Mouse (Mus musculus) telencephalon, adult 2 months (tissue): ENCODE measurements around the gene Trabd2b.

Source experiments
- DNase-seq: peaks from one replicate; pipeline ENCODE4 v3.0.0-alpha.2; 2011; ENCODE audit warnings: low read depth, low spot score

Gene Trabd2b

DNA sequence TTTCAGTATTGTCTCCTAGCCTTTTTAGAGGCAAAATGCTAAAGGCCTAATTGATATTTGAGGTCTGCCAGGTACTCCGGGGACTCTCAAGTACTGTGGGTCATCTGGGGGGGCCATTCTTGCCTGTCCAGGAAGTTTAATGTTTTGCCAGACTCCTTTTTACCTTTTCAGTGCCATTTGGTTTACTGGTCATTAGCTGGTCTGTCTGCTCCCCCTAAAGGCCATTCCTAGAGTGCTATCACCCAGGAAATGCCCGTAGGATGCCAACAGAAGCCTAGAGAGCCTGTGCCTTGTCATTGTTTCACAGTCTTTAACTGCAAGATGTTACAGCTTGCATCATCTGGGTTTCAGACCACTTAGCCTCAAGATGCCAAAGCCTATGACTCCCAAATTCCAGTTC, 35.7 kb downstream of the Trabd2b start:
- DNase-seq = no peak

DNA sequence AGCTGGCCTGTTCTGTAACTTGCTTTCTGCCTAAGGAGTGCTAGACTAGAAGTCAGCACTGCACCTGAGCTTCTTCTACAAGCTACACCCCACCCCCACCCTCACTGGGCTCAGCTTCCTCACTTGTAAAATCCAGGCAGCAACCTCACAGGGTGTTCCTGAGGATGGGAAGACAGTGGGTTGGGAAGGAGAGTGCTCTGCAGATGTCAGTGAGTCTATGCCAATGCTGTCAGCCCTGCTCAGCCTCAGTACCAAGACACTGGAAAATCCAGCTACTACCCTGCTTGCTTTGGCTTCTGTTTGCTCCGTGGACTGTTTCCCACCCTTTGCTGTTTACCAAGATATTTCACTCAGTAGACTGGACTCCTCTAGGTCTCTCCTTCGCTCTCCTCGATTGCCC, 36.1 kb downstream of the Trabd2b start:
- peak; percentile 28 for DNase-seq

- peak; percentile 64 for DNase-seq
Observed at GRCm38 (mm10) chr4:114448393-114449052, 42.0 kb downstream of the Trabd2b start.

DNA sequence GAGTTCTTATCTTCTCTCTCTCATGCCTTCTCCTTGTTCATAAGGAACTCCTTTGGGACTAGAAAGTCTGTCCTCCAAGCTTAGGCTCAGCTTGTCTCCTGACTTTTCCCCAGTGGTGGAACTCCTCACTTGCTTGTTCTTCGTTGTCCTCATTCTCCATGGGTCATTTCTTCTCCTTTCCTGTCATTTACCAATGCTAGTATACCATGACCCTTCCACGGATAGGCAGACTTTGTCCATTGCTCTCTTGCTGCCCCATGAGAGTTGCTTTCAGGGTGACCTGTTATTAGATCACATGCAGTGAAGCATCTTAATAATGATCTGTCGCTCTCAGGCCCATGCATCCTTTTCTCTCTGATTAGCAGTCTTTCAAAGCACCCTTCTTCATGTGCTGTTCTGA, 46.6 kb downstream of the Trabd2b start:
- no peak for DNase-seq

GRCm38 (mm10) chr4:114454016-114454415, 47.5 kb downstream of the Trabd2b start:
- no peak for DNase-seq

DNA sequence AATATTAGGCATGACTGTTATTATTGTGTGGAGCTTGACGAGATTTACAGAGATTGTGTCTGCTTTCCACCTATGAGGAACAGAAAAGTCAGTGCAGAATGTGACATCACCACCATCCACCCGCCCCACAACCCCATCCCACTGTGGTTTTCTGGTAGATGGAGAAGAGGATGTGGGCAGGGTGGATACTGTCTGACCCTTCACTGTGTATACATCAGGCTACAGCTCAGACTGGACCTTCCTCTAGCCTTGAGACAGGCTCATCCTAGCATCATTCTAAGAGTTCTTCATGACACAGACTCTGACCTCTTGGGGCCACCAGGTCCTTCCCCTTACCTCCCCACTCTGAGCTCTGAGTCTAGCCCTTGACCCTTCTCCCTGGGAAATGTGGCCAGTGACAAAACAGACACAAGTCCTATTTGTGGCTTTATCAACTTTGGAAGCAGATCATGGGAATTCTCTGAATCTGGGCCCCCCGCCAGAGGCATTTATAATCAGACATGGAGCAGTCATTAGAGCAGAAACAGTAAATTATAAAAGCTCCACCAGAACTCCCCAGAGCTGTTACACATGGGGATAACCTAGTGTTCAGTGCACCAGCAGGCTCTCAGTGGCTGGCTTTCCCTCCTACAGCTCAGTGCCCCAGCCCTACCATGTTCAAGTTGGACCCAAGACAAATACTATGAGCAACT, 48.1 kb downstream of the Trabd2b start:
- DNase-seq = no peak

DNA sequence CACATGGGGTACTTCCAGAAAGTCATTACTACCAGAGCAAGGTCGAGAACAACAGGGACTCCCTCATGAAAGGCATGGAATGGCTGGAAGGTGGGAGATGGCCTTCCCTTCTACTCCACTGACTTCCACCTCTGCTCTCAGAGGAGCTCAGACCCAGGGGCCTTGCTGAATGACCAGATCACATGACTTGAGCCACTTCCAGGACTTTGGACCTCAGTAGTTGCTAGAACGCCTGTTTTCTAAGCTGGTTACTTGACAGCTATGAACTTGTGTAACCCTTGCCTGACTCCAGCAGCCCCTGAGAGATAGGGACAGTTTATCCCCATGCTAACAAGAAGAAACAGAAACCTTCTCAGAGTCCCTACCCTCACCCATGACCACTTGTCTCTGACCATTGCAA, 50.6 kb downstream of the Trabd2b start:
- no peak for DNase-seq

DNA sequence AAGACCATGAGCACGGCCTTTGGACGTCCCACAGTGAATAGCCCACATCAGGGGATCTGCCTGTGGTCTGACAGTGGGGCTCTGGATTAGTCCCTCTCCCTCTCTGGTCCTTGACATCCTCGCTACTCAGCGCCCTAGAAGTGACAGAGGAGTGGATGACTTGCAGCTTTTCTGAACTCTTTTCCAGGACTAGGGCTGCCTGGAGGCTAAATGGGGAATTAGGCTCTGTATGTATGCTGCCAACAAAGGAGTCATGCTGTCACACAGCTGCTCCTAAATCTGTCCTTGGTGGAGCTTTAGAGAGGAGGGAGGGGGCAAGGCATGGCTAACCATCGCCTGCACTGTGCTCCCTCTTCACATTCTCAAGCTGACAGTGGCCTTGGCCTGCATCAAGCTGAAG, 53.1 kb downstream of the Trabd2b start:
- DNase-seq = no peak

GRCm38 (mm10) chr4:114460401-114460800, 53.9 kb downstream of the Trabd2b start:
- peak; percentile 87 for DNase-seq

GRCm38 (mm10) chr4:114461093-114461492, 54.6 kb downstream of the Trabd2b start:
- peak; percentile 61 for DNase-seq

DNA sequence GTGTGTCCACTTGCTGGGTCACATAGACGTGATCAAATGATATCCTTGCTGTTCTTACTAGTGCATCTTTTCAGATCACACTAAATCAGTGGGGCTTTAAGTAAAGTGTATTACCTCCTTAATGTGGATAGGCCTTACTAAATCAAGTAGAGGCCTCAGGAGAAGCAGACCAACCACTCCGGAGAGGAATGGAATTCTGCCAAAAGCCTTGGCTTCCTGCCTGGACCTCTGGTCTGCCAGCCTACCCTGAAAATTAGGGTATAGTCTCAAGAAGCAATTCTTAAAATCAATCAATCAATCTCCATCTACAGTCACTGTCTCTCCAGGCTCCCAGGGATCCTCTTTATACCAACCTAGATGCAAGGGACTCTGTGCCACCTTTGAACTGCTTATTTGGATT, 59.1 kb downstream of the Trabd2b start:
- DNase-seq = no peak

DNA sequence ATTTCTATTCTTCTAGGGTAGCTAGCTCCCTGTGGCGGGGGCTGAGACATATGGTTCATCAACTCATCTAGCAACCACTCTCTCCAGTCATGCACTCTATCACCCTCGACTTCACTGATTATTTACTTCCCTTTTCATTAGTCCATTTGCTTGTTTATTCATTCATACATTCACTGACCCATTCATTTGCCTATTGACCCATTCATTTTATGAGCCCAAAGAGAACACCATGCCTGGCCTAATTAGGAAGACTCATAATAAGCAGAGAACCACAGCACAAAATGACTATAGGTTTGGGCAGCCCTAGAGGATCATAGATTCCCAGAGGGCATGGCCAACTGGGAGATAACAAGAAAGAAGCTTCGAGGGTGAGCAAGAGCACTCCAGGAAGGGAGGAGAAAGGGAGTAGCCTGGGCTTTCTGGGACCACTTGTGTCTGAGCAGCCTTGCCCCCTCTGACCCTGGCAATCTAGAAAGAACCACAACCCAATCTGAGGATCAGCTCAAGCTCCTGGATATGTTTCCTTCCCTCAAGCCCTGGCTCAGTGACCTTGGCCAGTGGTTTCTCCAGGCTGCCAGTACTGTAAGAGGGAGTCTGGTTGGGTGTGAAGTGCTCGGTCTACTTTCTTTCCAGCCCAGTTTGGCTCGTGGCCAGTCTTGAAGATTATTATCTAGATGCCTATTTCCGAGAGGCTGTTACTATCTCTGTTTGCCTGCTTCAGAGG, 61.0 kb downstream of the Trabd2b start:
- no peak for DNase-seq

DNA sequence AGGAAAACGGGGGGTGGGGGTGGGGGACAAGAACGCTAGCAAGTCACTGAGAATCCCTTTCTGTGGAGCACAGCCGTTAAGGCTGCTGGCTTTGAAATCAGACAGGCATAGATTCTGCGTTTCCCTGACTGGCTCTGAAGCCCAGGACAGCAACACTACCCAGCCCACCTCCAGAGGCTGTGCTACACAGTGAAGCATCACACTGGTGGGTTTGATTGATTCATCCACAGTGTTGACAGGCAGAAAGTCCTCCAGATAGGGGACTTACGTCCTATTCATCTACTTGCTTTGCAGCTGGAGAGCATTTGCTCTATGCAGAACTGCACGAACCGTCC, 61.5 kb downstream of the Trabd2b start:
- DNase-seq = no peak

- DNase-seq = no peak
Observed at GRCm38 (mm10) chr4:114469881-114470280, 63.4 kb downstream of the Trabd2b start.

- DNase-seq = no peak
Observed at GRCm38 (mm10) chr4:114472143-114472542, 65.6 kb downstream of the Trabd2b start.

GRCm38 (mm10) chr4:114476316-114476715, 69.8 kb downstream of the Trabd2b start:
- DNase-seq = peak; percentile 39

- no peak for DNase-seq
Observed at GRCm38 (mm10) chr4:114477082-114477771, 70.7 kb downstream of the Trabd2b start.

DNA sequence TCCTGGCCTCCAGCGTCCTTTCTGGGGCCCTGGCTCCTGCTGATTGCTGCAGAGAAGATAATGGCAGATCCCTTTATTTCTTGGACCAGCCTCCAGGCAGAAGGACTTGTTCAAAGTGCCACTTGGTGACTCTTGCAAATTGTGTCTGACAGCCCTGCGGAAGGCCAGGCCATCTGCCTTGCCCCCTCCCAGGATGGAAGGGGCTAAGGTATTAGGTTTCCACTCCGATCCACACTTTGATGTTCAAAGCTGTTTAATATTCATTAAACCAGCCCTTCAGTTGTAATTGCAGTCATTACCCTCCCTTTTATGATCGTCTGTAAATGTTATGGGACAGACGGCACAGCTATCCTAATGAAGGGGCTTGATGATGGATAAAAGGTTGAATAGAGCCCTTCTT, 75.0 kb downstream of the Trabd2b start:
- DNase-seq = no peak

DNA sequence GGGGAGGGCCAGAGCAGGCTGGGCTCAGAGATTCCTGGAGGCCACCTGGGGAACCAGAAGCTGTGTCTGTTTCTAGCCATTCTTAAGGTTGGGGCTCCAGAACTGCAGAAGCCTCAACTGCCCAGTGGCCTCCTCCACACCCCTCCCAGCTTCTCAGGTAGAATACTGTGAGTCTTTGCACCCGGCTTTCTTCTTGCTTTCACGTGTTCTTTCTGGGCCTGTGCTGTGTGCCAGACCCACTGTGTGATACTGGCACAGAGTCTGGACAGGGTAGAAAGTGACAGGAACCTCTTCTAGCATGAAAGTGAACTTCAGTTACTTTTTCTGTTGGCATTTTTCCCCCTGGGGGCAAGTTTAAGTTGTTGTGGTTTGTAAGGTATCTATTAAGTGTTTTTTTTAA, 77.6 kb downstream of the Trabd2b start:
- no peak for DNase-seq

DNA sequence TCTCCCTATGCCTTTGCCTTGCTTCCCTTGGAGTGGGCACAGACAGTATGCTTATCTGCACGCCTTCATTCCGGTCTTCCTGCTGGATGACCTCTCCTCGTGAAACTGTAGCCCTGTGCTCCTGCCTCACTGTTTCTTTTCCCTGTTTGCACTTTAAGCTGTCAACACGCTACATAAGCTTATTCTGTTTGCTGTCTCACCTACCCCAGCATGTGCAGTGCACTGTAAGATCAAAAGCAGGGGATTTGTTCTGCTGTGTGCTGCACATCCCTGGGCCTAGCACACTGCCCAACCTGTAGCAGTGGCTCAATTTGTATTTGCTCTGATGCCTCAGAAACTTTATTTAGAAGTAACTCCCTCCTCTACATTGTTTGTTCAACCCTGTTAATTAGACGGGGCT, 79.5 kb downstream of the Trabd2b start:
- DNase-seq = no peak

- no peak for DNase-seq
Observed at GRCm38 (mm10) chr4:114486885-114487531, 80.5 kb downstream of the Trabd2b start.

GRCm38 (mm10) chr4:114487701-114488100, 81.2 kb downstream of the Trabd2b start:
- DNase-seq = peak; percentile 27
